Comparison of ENCODE assay signal across 11 mouse cellular contexts in genomic region chr14:120732400-120733138, GRCm38 (mm10).
DNase-seq lines count a peak whose midpoint lies in the region; ATAC-seq lines count a peak whose summit lies in the region.
"Had no signal": no experiment of that assay in that cellular context is flagged by ENCODE, and none has a peak within 500 bp of the region (broad histone marks: within the 10 kb centered on the region; RNA-seq: fewer than 3 reads in every experiment).

No protein-coding gene starts in this region.

- no peak for DNase-seq in forebrain, embryonic 14.5 days (ENCODE audit: low spot score)
- DNase-seq in forebrain, embryonic 10.5 days (ENCODE audit: extremely low spot score, low spot score), result no peak
- no peak for DNase-seq in lung, postnatal 14 days
- peak; percentile 53 to 62 for DNase-seq in right cerebral cortex, postnatal 10 days (ENCODE audit: low spot score in 2 of 2)
- DNase-seq in right cerebral cortex, postnatal 14 days, result no peak
- peak; percentile 60 for DNase-seq in telencephalon, adult 2 months (ENCODE audit: low read depth, low spot score)
- DNase-seq: adrenal gland, postnatal 10 days; B cell, adult 2 months had no signal

- H3K9me3 ChIP-seq in forebrain, embryonic 14.5 days (replicated peaks; ENCODE audit: control insufficient read depth, low read length), result no peaks in the 10 kb centered on the region
- H3K9me3 ChIP-seq in forebrain, embryonic 10.5 days, result no peaks in the 10 kb centered on the region
- H3K9me3 ChIP-seq in lung, embryonic 15.5 days, result no peaks in the 10 kb centered on the region
- H3K9me3 ChIP-seq in intestine, embryonic 15.5 days, result no peaks in the 10 kb centered on the region
- H3K9me3 ChIP-seq: heart, embryonic 15.5 days had no signal

- H3K9ac ChIP-seq in forebrain, embryonic 14.5 days (ENCODE audit: low read length), result no peak overlapping the region
- no peak overlapping the region for H3K9ac ChIP-seq in lung, embryonic 15.5 days
- no peak overlapping the region for H3K9ac ChIP-seq in intestine, embryonic 15.5 days
- H3K9ac ChIP-seq: heart, embryonic 15.5 days had no signal

- H3K4me3 ChIP-seq in forebrain, embryonic 14.5 days (ENCODE audit: low read depth, low read length), result no peak overlapping the region
- no peak overlapping the region for H3K4me3 ChIP-seq in forebrain, embryonic 10.5 days
- no peak overlapping the region for H3K4me3 ChIP-seq in lung, embryonic 15.5 days
- H3K4me3 ChIP-seq in intestine, embryonic 15.5 days (replicated peaks), result no peak overlapping the region
- H3K4me3 ChIP-seq: heart, embryonic 15.5 days had no signal

- no peak overlapping the region for H3K4me2 ChIP-seq in forebrain, embryonic 14.5 days (ENCODE audit: low read length)
- H3K4me2 ChIP-seq in lung, embryonic 15.5 days, result no peak overlapping the region
- H3K4me2 ChIP-seq in intestine, embryonic 15.5 days (replicated peaks), result no peak overlapping the region
- H3K4me2 ChIP-seq: heart, embryonic 15.5 days had no signal

- no peaks in the 10 kb centered on the region; the same call in none of the 2 replicates for H3K4me1 ChIP-seq in forebrain, embryonic 14.5 days (ENCODE audit: control insufficient read depth, insufficient read depth, low read length)
- H3K4me1 ChIP-seq in forebrain, embryonic 10.5 days, result peaks cover 22% of the 10 kb centered on the region
- peaks cover 15% of the 10 kb centered on the region for H3K4me1 ChIP-seq in lung, embryonic 15.5 days
- H3K4me1 ChIP-seq in intestine, embryonic 15.5 days (replicated peaks), result 0 out of 2 replicates have a peak, but pooled peaks cover 6% of the 10 kb centered on the region

- H3K27me3 ChIP-seq in forebrain, embryonic 14.5 days (replicated peaks; ENCODE audit: control insufficient read depth, insufficient read depth, low read length), result no peaks in the 10 kb centered on the region
- no peaks in the 10 kb centered on the region for H3K27me3 ChIP-seq in forebrain, embryonic 10.5 days (ENCODE audit: poor library complexity, severe bottlenecking)
- H3K27me3 ChIP-seq in lung, embryonic 15.5 days, result no peaks in the 10 kb centered on the region
- H3K27me3 ChIP-seq in intestine, embryonic 15.5 days (replicated peaks), result no peaks in the 10 kb centered on the region
- H3K27me3 ChIP-seq: heart, embryonic 15.5 days had no signal

- H3K36me3 ChIP-seq in forebrain, embryonic 14.5 days (ENCODE audit: control insufficient read depth, insufficient read depth, low read length), result no peaks in the 10 kb centered on the region
- H3K36me3 ChIP-seq in forebrain, embryonic 10.5 days (replicated peaks), result no peaks in the 10 kb centered on the region
- H3K36me3 ChIP-seq in lung, embryonic 15.5 days, result no peaks in the 10 kb centered on the region
- no peaks in the 10 kb centered on the region for H3K36me3 ChIP-seq in intestine, embryonic 15.5 days
- H3K36me3 ChIP-seq: heart, embryonic 15.5 days had no signal

- 53% methylated on average over 15 of the region's 15 CpGs for whole genome bisulfite sequencing in forebrain, embryonic 14.5 days
- 86% methylated on average over 15 of the region's 15 CpGs for WGBS in forebrain, embryonic 10.5 days
- WGBS in lung, embryonic 15.5 days, result 55% methylated on average over 15 of the region's 15 CpGs
- 71% methylated on average over 15 of the region's 15 CpGs for WGBS in intestine, embryonic 15.5 days

- peak; percentile 72; the same call in 1 of the 2 replicates for ATAC-seq in forebrain, embryonic 14.5 days
- ATAC-seq in lung, embryonic 15.5 days (ENCODE audit: borderline replicate concordance, extremely low read depth, low FRiP score, low TSS enrichment), result peak; percentile 78
- ATAC-seq in intestine, embryonic 15.5 days, result no peak

- H3K27ac ChIP-seq in forebrain, embryonic 14.5 days (ENCODE audit: low read depth, low read length), result no peak overlapping the region
- no peak overlapping the region; the same call in 1 of the 2 replicates for H3K27ac ChIP-seq in forebrain, embryonic 10.5 days
- H3K27ac ChIP-seq in lung, embryonic 15.5 days, result no peak overlapping the region
- no peak overlapping the region for H3K27ac ChIP-seq in intestine, embryonic 15.5 days
- H3K27ac ChIP-seq: heart, embryonic 15.5 days had no signal

Comparison
In these comparisons a context has a peak if more than half of its experiments do, and no peak if none do; other contexts are left out.
1. DNase-seq: peak in right cerebral cortex, postnatal 10 days (2 of 2) and telencephalon, adult 2 months (single experiment); none in forebrain, embryonic 14.5 days (single experiment), forebrain, embryonic 10.5 days (single experiment), lung, postnatal 14 days (single experiment) and right cerebral cortex, postnatal 14 days (single experiment).